In genomic region chr8:26690178-26690735, GRCm38 (mm10) we compare ENCODE assay signal across 12 mouse cellular contexts.
DNase-seq lines count a peak whose midpoint lies in the region; ATAC-seq and TF ChIP-seq lines count a peak whose summit lies in the region.
"Had no signal": no experiment of that assay in that cellular context is flagged by ENCODE, and none has a peak within 500 bp of the region (broad histone marks: within the 10 kb centered on the region; RNA-seq: fewer than 3 reads in every experiment).

No protein-coding gene starts in this region.

- H3K36me3 ChIP-seq in heart, adult 2 months (ENCODE audit: control insufficient read depth, insufficient read depth, low read length), result no peaks in the 10 kb centered on the region
- H3K36me3 ChIP-seq in hindbrain, embryonic 16.5 days (ENCODE audit: control insufficient read depth, insufficient read depth, low read length), result no peaks in the 10 kb centered on the region

- no peaks in the 10 kb centered on the region for H3K9me3 ChIP-seq in hindbrain, embryonic 16.5 days (ENCODE audit: control insufficient read depth, low read length)

- TF ChIP-seq CTCF in heart, adult 2 months (IDR thresholded peaks at IDR 0.05), result no peak

- ATAC-seq in hindbrain, embryonic 16.5 days, result peak; percentile 34; the same call in 1 of the 2 replicates

- no peak overlapping the region for H3K4me2 ChIP-seq in hindbrain, embryonic 16.5 days (ENCODE audit: low read length)
- H3K4me2 ChIP-seq: heart, embryonic 11.5 days had no signal

- DNase-seq in heart, adult 2 months, result peak; percentile 4 to 23
- DNase-seq in heart, adult 9 months (ENCODE audit: low spot score in 2 of 2), result no peak
- DNase-seq in 3134 (ENCODE audit: extremely low read depth, insufficient read length, low spot score) (peak; percentile 48), 3T3-L1 (ENCODE audit: low read depth, low spot score) (peak; percentile 98)
- DNase-seq in lung, adult 18-20 months, result no peak
- DNase-seq in right cerebral cortex, adult 2 months (ENCODE audit: low spot score in 2 of 2), result no peak
- DNase-seq: cerebellum, adult 9-10 months; kidney, adult 18-20 months; lung, postnatal 14 days; right cerebral cortex, postnatal 14 days had no signal

- H3K9ac ChIP-seq in heart, adult 2 months (ENCODE audit: low read depth, low read length), result no peak overlapping the region
- no peak overlapping the region for H3K9ac ChIP-seq in hindbrain, embryonic 16.5 days (ENCODE audit: low read depth, low read length)

- intact Hi-C loops in heart, adult 2 months (cut with DNase I), result no loop called here

- no peak for TF ChIP-seq POLR2A in heart, adult 2 months (IDR thresholded peaks at IDR 0.05; ENCODE audit: insufficient read depth, low read depth, low read length)

- no peak overlapping the region for H3K4me3 ChIP-seq in heart, adult 2 months
- no peak overlapping the region for H3K4me3 ChIP-seq in hindbrain, embryonic 16.5 days (ENCODE audit: low read length)

- no peak overlapping the region for H3K27ac ChIP-seq in heart, adult 2 months
- no peak overlapping the region for H3K27ac ChIP-seq in hindbrain, embryonic 16.5 days (ENCODE audit: low read depth, low read length)

- no peaks in the 10 kb centered on the region for H3K27me3 ChIP-seq in heart, adult 2 months (ENCODE audit: control insufficient read depth, insufficient read depth, low read length)
- no peaks in the 10 kb centered on the region; the same call in 1 of the 2 replicates for H3K27me3 ChIP-seq in hindbrain, embryonic 16.5 days (replicated peaks; ENCODE audit: control insufficient read depth, insufficient read depth, low read length)

- no peaks in the 10 kb centered on the region for H3K79me2 ChIP-seq in heart, adult 2 months (replicated peaks; ENCODE audit: control insufficient read depth, insufficient read depth, low read length)

- no peaks in the 10 kb centered on the region for H3K4me1 ChIP-seq in heart, adult 2 months (ENCODE audit: control insufficient read depth, insufficient read depth, low read length)
- peaks cover 6% of the 10 kb centered on the region for H3K4me1 ChIP-seq in hindbrain, embryonic 16.5 days (ENCODE audit: control insufficient read depth, insufficient read depth, low read depth, low read length)

- 63% methylated on average over 6 of the region's 6 CpGs for WGBS in heart, adult 2 months
- WGBS in hindbrain, embryonic 16.5 days, result 62% methylated on average over 6 of the region's 6 CpGs

- no peak for TF ChIP-seq EP300 in heart, adult 2 months (IDR thresholded peaks at IDR 0.05; ENCODE audit: insufficient read depth, low read depth, low read length)

Comparison
In these comparisons a context has a peak if more than half of its experiments do, and no peak if none do; other contexts are left out.
1. DNase-seq: peak in heart, adult 2 months (2 of 2), 3134 (single experiment) and 3T3-L1 (single experiment); none in heart, adult 9 months (0 of 2), lung, adult 18-20 months (0 of 2) and right cerebral cortex, adult 2 months (0 of 2).